Mouse (Mus musculus): ENCODE data around the gene Bag2. TPM values are rescaled to one million over a fixed set of nuclear protein-coding genes. Genes with fewer than 3 reads are reported as not detected.

Gene Bag2
- polyA plus RNA-seq, 1 experiment from 2014 or later = 16.3 TPM

- no peak overlapping the region for H3K27ac ChIP-seq (ENCODE audit: low read length)
- H3K36me3 ChIP-seq (ENCODE audit: insufficient read depth, low read length) = no peaks in the 10 kb centered on the region
- ATAC-seq = no peak
- TF ChIP-seq CTCF (IDR thresholded peaks at IDR 0.05) (peak; percentile 89), EP300 (IDR thresholded peaks at IDR 0.05) (no peak)
- H3K4me2 ChIP-seq (replicated peaks; ENCODE audit: low read depth, low read length) = no peak overlapping the region
- 21% methylated on average over 8 of the region's 8 CpGs for WGBS
- peak; percentile 44 for DNase-seq (ENCODE audit: low spot score)
- no peak overlapping the region for H3K9ac ChIP-seq (replicated peaks; ENCODE audit: low read depth)
- H3K27me3 ChIP-seq (replicated peaks; ENCODE audit: insufficient read depth, low read length) = no peaks in the 10 kb centered on the region
- H3K9me3 ChIP-seq (ENCODE audit: low read length) = no peaks in the 10 kb centered on the region
- H3K4me1 ChIP-seq (ENCODE audit: insufficient read depth, low read depth, low read length) = no peaks in the 10 kb centered on the region
- H3K4me3 ChIP-seq (ENCODE audit: low read depth, low read length) = no peak overlapping the region
Measured at GRCm38 (mm10) chr1:33742903-33743302, 14.7 kb downstream of the Bag2 start.

- Histone ChIP-seq H3K36me3 (ENCODE audit: insufficient read depth, low read length) (peaks cover 7% of the 10 kb centered on the region; the same call in 1 of the 2 replicates), H3K27me3 (replicated peaks; ENCODE audit: insufficient read depth, low read length) (no peaks in the 10 kb centered on the region), H3K4me2 (replicated peaks; ENCODE audit: low read depth, low read length) (no peak overlapping the region), H3K4me1 (ENCODE audit: insufficient read depth, low read depth, low read length) (no peaks in the 10 kb centered on the region), H3K9ac (replicated peaks; ENCODE audit: low read depth) (no peak overlapping the region), H3K27ac (ENCODE audit: low read length) (no peak overlapping the region), H3K4me3 (ENCODE audit: low read depth, low read length) (no peak overlapping the region), H3K9me3 (ENCODE audit: low read length) (no peaks in the 10 kb centered on the region)
- no peak for TF ChIP-seq EP300 (IDR thresholded peaks at IDR 0.05)
- TF ChIP-seq CTCF (IDR thresholded peaks at IDR 0.05) = peak; percentile 97
- 29% methylated on average over 12 of the region's 12 CpGs for WGBS
- peak; percentile 79 for DNase-seq (ENCODE audit: low spot score)
- peak; percentile 81 for ATAC-seq
Measured at GRCm38 (mm10) chr1:33739302-33739701, 18.3 kb downstream of the Bag2 start.

DNA sequence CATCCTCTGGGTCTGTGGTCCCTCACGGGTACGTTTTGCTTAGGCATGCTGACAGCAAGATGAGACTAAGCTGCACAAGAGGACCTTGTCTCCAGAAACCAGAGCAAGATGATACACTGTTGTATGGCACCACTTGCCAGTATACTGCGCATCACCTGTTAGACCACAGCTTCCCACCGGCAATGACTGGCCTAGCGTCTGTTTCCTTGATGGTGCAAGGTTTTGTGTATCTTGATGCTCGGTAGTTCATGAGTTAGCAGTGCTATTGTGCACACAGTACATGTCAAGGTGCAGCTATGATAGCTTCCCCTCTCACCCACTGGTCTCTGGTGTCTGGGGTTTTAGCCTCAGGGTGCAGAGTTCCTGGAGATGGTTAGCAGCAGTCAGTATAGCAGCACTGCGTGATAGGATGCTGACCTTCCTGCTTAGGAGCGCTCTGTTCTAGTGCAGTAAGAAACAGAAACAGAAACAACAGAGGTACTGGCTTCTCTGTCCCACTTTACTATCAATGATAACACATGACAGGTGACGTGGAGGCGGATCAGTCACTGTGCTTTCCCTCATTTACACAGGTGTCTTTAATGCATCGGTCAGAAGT is 18.8 kb downstream of the Bag2 start:
- Histone ChIP-seq H3K27me3 (replicated peaks; ENCODE audit: insufficient read depth, low read length) (no peaks in the 10 kb centered on the region), H3K27ac (ENCODE audit: low read length) (no peak overlapping the region), H3K9me3 (ENCODE audit: low read length) (no peaks in the 10 kb centered on the region), H3K4me1 (ENCODE audit: insufficient read depth, low read depth, low read length) (no peaks in the 10 kb centered on the region), H3K4me3 (ENCODE audit: low read depth, low read length) (no peak overlapping the region), H3K4me2 (replicated peaks; ENCODE audit: low read depth, low read length) (no peak overlapping the region), H3K36me3 (ENCODE audit: insufficient read depth, low read length) (peaks cover 7% of the 10 kb centered on the region; the same call in 1 of the 2 replicates), H3K9ac (replicated peaks; ENCODE audit: low read depth) (no peak overlapping the region)
- TF ChIP-seq EP300 (IDR thresholded peaks at IDR 0.05) (no peak), CTCF (IDR thresholded peaks at IDR 0.05) (no peak)
- DNase-seq (ENCODE audit: low spot score) = no peak
- 86% methylated on average over 11 of the region's 11 CpGs for WGBS
- no peak for ATAC-seq

GRCm38 (mm10) chr1:33738281-33738680 is 19.3 kb downstream of the Bag2 start:
- Histone ChIP-seq H3K27me3 (replicated peaks; ENCODE audit: insufficient read depth, low read length) (no peaks in the 10 kb centered on the region), H3K9ac (replicated peaks; ENCODE audit: low read depth) (no peak overlapping the region), H3K36me3 (ENCODE audit: insufficient read depth, low read length) (peaks cover 7% of the 10 kb centered on the region; the same call in 1 of the 2 replicates), H3K9me3 (ENCODE audit: low read length) (no peaks in the 10 kb centered on the region), H3K4me3 (ENCODE audit: low read depth, low read length) (no peak overlapping the region), H3K4me2 (replicated peaks; ENCODE audit: low read depth, low read length) (no peak overlapping the region), H3K4me1 (ENCODE audit: insufficient read depth, low read depth, low read length) (no peaks in the 10 kb centered on the region), H3K27ac (ENCODE audit: low read length) (no peak overlapping the region)
- ATAC-seq = no peak
- DNase-seq (ENCODE audit: low spot score) = no peak
- TF ChIP-seq EP300 (IDR thresholded peaks at IDR 0.05) = no peak
- TF ChIP-seq CTCF (IDR thresholded peaks at IDR 0.05) = no peak
- 87% methylated on average over 11 of the region's 11 CpGs for WGBS

DNA sequence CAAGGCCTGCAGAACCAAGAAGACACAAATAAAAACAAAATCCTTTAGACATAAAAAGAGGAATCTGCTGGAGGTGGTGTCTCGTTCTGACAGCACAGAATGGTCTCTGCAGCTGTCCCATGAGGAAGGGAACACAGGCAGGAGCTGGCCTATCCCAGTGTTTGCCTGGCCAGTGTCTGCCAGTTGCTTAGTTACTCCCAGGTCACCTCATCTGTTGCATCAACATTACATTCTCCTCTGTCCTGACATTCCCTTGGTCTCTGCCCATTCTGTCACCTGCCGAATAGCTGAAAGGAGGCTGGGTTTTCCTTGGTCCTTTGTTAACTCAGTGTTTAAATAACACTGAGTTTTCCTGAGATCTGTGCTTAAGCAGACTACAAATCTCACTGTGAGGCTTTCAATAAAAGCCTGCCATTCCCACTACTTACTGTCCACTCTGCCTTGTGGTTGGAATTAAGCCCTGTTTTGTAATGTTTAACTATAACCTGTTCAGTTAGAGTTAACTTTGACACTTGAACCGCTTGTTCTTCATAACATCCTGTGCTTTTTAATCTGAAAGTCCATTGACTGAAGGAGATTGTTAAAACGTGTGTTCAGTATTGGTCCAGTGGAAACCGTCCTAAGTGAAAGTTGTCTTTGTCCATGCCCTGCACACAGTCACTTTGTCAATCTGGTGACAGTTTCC is 23.5 kb downstream of the Bag2 start:
- no peak overlapping the region for H3K4me2 ChIP-seq (replicated peaks; ENCODE audit: low read depth, low read length)
- ATAC-seq = peak; percentile 18; the same call in 1 of the 2 replicates
- DNase-seq (ENCODE audit: low spot score) = peak; percentile 18
- TF ChIP-seq EP300 (IDR thresholded peaks at IDR 0.05) (no peak), CTCF (IDR thresholded peaks at IDR 0.05) (no peak)
- H3K9ac ChIP-seq (replicated peaks; ENCODE audit: low read depth) = 0 out of 2 replicates have a peak overlapping the region, but pooled peaks have one; percentile 5
- H3K9me3 ChIP-seq (ENCODE audit: low read length) = no peaks in the 10 kb centered on the region
- peaks cover 9% of the 10 kb centered on the region; the same call in 1 of the 2 replicates for H3K36me3 ChIP-seq (ENCODE audit: insufficient read depth, low read length)
- no peak overlapping the region for H3K4me3 ChIP-seq (ENCODE audit: low read depth, low read length)
- H3K27ac ChIP-seq (ENCODE audit: low read length) = no peak overlapping the region
- H3K4me1 ChIP-seq (ENCODE audit: insufficient read depth, low read depth, low read length) = no peaks in the 10 kb centered on the region
- 61% methylated on average over 5 of the region's 5 CpGs for WGBS
- no peaks in the 10 kb centered on the region for H3K27me3 ChIP-seq (replicated peaks; ENCODE audit: insufficient read depth, low read length)

DNA sequence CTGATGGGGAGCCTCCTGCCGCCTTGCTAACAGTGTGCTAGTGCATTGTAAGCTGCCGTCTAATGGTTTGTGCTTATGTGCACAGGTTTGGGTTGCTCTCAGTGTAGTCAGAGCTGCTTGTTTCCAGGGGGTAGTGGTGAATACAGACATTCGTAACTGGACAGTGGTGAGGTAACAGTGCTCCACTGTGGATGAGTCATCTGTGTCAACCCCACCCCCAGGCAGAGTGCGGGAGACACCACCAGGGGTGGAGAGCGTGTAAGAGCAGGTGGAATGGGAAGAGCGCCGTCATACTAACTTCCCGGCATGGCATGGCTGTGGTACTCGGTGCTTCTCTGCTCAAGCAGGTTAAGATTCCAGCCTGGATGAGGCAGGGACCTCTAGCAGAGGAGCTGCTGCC is 24.6 kb downstream of the Bag2 start:
- ATAC-seq (peak; percentile 51), DNase-seq (ENCODE audit: low spot score) (peak; percentile 9)
- Histone ChIP-seq H3K4me3 (ENCODE audit: low read depth, low read length) (no peak overlapping the region), H3K27me3 (replicated peaks; ENCODE audit: insufficient read depth, low read length) (no peaks in the 10 kb centered on the region), H3K36me3 (ENCODE audit: insufficient read depth, low read length) (peaks cover 12% of the 10 kb centered on the region; the same call in 1 of the 2 replicates), H3K9me3 (ENCODE audit: low read length) (no peaks in the 10 kb centered on the region), H3K27ac (ENCODE audit: low read length) (no peak overlapping the region), H3K4me2 (replicated peaks; ENCODE audit: low read depth, low read length) (no peak overlapping the region), H3K9ac (replicated peaks; ENCODE audit: low read depth) (no peak overlapping the region), H3K4me1 (ENCODE audit: insufficient read depth, low read depth, low read length) (no peaks in the 10 kb centered on the region)
- 77% methylated on average over 9 of the region's 9 CpGs for WGBS
- no peak for TF ChIP-seq EP300 (IDR thresholded peaks at IDR 0.05)
- TF ChIP-seq CTCF (IDR thresholded peaks at IDR 0.05) = no peak
